Mouse (Mus musculus): ENCODE results near the gene Nphs1. TPM values are rescaled to one million over a fixed set of nuclear protein-coding genes. Genes with fewer than 3 reads are reported as not detected.

Nphs1 gene
- polyA plus RNA-seq, 1 experiment from 2014 or later = 0.37 TPM

DNA sequence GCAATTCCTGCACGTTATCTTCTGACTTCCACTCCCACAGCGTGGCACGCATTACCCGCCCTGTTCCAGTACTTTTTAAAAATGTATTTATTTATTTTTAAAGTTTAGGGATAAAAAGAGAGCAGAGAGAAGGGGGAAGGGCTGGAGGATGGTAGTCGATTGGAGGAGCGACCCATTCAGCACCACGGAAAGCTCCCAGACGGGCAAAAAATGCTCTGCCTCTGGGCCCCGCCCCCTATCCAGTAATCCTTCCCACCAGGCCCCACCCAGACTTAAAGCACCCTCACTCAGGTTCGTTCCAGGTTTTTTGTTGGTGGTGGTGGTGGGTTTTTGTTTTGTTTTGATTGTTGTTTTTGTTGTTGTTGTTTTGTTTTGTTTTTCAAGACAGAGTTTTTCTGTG, 23.9 kb upstream of the Nphs1 start:
- no peak for ATAC-seq (replicated peaks; ENCODE audit: insufficient number of reproducible peaks, low FRiP score, low TSS enrichment)
- H3K4me1 ChIP-seq (ENCODE audit: control insufficient read depth, insufficient read depth, low read length) = no peaks in the 10 kb centered on the region
- no peak overlapping the region for H3K9ac ChIP-seq (ENCODE audit: low read depth, low read length)
- peaks cover 20% of the 10 kb centered on the region for H3K27me3 ChIP-seq (ENCODE audit: control insufficient read depth, insufficient read depth, low read length)
- H3K4me3 ChIP-seq (ENCODE audit: low read depth, low read length) = no peak overlapping the region
- H3K36me3 ChIP-seq (ENCODE audit: control insufficient read depth, insufficient read depth, low read length) = no peaks in the 10 kb centered on the region
- H3K4me2 ChIP-seq = no peak overlapping the region
- WGBS (ENCODE audit: insufficient replicate concordance) = 2% methylated on average over 10 of the region's 10 CpGs
- no peak overlapping the region for H3K27ac ChIP-seq (ENCODE audit: low read depth, low read length)
- no peaks in the 10 kb centered on the region for H3K9me3 ChIP-seq (replicated peaks; ENCODE audit: control insufficient read depth, low read length)

DNA sequence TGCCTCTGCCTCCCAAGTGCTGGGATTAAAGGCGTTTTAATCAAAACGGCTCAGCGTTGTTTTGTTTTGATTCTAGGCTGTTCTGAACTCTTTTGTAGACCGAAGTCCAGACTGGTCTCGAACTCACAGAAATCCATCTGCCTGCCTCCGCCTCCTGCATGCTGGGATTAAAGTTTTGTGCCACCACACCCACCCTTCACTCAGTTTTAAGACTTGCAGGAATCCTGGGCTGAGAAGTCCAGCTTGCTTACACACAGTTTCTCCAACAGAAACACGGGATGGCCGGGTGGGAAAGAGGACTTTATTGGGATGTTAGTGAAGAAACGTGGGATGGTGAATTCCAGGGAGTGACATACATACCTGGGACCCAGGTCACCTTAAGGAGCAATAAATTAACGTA, 23.4 kb upstream of the Nphs1 start:
- ATAC-seq (replicated peaks; ENCODE audit: insufficient number of reproducible peaks, low FRiP score, low TSS enrichment) = no peak
- Histone ChIP-seq H3K9me3 (replicated peaks; ENCODE audit: control insufficient read depth, low read length) (no peaks in the 10 kb centered on the region), H3K27me3 (ENCODE audit: control insufficient read depth, insufficient read depth, low read length) (peaks cover 20% of the 10 kb centered on the region), H3K36me3 (ENCODE audit: control insufficient read depth, insufficient read depth, low read length) (no peaks in the 10 kb centered on the region), H3K4me1 (ENCODE audit: control insufficient read depth, insufficient read depth, low read length) (no peaks in the 10 kb centered on the region), H3K9ac (ENCODE audit: low read depth, low read length) (no peak overlapping the region), H3K27ac (ENCODE audit: low read depth, low read length) (no peak overlapping the region), H3K4me2 (no peak overlapping the region), H3K4me3 (ENCODE audit: low read depth, low read length) (no peak overlapping the region)
- WGBS (ENCODE audit: insufficient replicate concordance) = 60% methylated on average over 10 of the region's 10 CpGs

DNA sequence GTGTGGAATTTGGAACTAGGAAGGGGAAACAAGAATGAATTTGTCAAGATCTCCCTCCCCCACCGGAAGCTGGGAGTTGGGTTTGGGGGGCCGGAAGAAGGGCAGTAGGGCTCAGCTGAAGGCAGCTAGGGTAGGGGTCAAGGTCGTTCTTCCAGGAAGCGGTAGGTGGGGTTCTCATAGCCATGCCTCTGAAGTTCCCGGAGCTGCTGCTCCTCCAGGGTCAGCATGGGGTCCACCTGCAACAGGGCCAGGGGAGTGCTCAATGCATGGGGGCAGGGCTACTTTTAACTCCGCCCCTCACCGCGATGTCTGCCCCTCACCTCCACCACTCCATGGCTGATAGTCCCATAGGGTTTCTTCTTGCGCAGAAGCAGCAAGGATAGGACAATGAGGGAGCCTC, 23.0 kb upstream of the Nphs1 start:
- no peaks in the 10 kb centered on the region for H3K36me3 ChIP-seq (ENCODE audit: control insufficient read depth, insufficient read depth, low read length)
- 39% methylated on average over 9 of the region's 9 CpGs for WGBS (ENCODE audit: insufficient replicate concordance)
- no peak overlapping the region for H3K27ac ChIP-seq (ENCODE audit: low read depth, low read length)
- no peak overlapping the region for H3K9ac ChIP-seq (ENCODE audit: low read depth, low read length)
- H3K4me1 ChIP-seq (ENCODE audit: control insufficient read depth, insufficient read depth, low read length) = no peaks in the 10 kb centered on the region
- peaks cover 23% of the 10 kb centered on the region for H3K27me3 ChIP-seq (ENCODE audit: control insufficient read depth, insufficient read depth, low read length)
- no peak overlapping the region for H3K4me2 ChIP-seq
- H3K9me3 ChIP-seq (replicated peaks; ENCODE audit: control insufficient read depth, low read length) = no peaks in the 10 kb centered on the region
- no peak overlapping the region for H3K4me3 ChIP-seq (ENCODE audit: low read depth, low read length)
- no peak; the same call in 1 of the 2 replicates for ATAC-seq (replicated peaks; ENCODE audit: insufficient number of reproducible peaks, low FRiP score, low TSS enrichment)

DNA sequence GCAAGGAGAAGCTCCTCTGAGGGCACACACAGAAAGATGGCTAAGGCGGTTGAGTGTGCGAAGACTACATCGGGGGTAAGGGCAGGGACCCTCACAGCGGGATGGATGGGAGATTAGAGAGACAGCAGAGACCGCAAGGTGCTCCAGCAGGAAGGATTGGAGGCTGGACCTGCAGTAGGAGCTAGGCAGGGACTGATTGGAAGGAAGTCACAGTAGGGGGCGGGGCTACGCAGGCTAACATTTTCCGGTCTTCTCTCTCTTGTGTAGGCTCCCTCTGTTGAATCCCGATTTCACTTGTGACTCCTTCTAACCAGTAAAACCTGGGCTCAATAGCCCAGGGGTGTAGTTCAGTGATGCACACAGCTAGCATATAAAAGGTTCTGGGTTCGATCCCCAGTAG, 21.2 kb upstream of the Nphs1 start:
- Histone ChIP-seq H3K36me3 (ENCODE audit: control insufficient read depth, insufficient read depth, low read length) (no peaks in the 10 kb centered on the region), H3K27ac (ENCODE audit: low read depth, low read length) (no peak overlapping the region), H3K4me1 (ENCODE audit: control insufficient read depth, insufficient read depth, low read length) (no peaks in the 10 kb centered on the region), H3K4me2 (no peak overlapping the region), H3K27me3 (ENCODE audit: control insufficient read depth, insufficient read depth, low read length) (peaks cover 25% of the 10 kb centered on the region), H3K9me3 (replicated peaks; ENCODE audit: control insufficient read depth, low read length) (no peaks in the 10 kb centered on the region), H3K9ac (ENCODE audit: low read depth, low read length) (no peak overlapping the region), H3K4me3 (ENCODE audit: low read depth, low read length) (no peak overlapping the region)
- 17% methylated on average over 10 of the region's 10 CpGs for WGBS (ENCODE audit: insufficient replicate concordance)
- ATAC-seq (replicated peaks; ENCODE audit: insufficient number of reproducible peaks, low FRiP score, low TSS enrichment) = no peak; the same call in 1 of the 2 replicates

DNA sequence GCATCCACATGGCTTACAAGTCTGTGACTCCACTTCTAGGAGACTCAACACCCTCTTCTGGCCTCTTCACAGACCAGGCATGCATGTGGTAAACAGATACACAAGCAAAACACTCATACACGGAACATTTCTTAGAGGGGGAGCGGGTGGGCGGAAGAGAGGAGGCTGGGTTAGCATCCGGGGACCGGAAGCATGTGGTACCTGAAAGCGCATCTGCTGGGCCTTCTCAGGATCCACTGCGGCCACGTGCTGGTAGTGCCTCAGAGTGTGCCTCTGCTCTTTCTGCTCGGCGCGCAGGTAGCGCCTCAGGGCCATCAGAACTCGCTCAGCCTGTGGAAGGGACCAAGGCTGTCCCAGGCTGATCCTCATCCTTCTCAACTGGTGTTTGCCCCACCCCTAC, 18.4 kb upstream of the Nphs1 start:
- no peak for ATAC-seq (replicated peaks; ENCODE audit: insufficient number of reproducible peaks, low FRiP score, low TSS enrichment)
- H3K9me3 ChIP-seq (replicated peaks; ENCODE audit: control insufficient read depth, low read length) = no peaks in the 10 kb centered on the region
- no peak overlapping the region for H3K4me2 ChIP-seq
- H3K36me3 ChIP-seq (ENCODE audit: control insufficient read depth, insufficient read depth, low read length) = no peaks in the 10 kb centered on the region
- no peak overlapping the region for H3K9ac ChIP-seq (ENCODE audit: low read depth, low read length)
- peaks cover 6% of the 10 kb centered on the region for H3K4me1 ChIP-seq (ENCODE audit: control insufficient read depth, insufficient read depth, low read length)
- H3K4me3 ChIP-seq (ENCODE audit: low read depth, low read length) = no peak overlapping the region
- H3K27ac ChIP-seq (ENCODE audit: low read depth, low read length) = no peak overlapping the region
- 69% methylated on average over 13 of the region's 13 CpGs for WGBS (ENCODE audit: insufficient replicate concordance)
- H3K27me3 ChIP-seq (ENCODE audit: control insufficient read depth, insufficient read depth, low read length) = peaks cover 52% of the 10 kb centered on the region

- peaks cover 54% of the 10 kb centered on the region for H3K27me3 ChIP-seq (ENCODE audit: control insufficient read depth, insufficient read depth, low read length)
Measured at GRCm38 (mm10) chr7:30440697-30441096, 17.4 kb upstream of the Nphs1 start.

DNA sequence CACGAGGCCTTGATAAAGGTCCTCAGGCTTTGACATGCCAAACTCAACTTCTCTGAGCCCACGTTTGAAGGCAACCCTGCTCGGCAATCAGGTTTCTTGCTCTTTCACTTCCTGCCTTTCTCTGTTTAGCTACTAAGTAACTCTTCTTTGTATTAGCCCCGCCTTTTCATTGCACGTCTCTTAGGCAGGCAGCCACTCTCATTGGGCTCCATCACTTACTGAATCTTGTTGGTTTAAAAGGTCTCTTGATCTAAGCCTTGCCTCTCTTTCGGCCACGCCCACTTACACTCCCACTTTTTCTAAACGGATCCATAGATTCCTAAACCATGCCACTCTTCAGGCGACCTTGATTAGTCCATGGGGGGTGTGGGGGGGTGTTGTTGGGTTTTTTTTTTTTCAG, 14.4 kb upstream of the Nphs1 start:
- Histone ChIP-seq H3K4me3 (ENCODE audit: low read depth, low read length) (no peak overlapping the region), H3K9ac (ENCODE audit: low read depth, low read length) (no peak overlapping the region), H3K36me3 (ENCODE audit: control insufficient read depth, insufficient read depth, low read length) (no peaks in the 10 kb centered on the region), H3K4me2 (peak overlapping the region; percentile 84), H3K27me3 (ENCODE audit: control insufficient read depth, insufficient read depth, low read length) (peaks cover 54% of the 10 kb centered on the region), H3K9me3 (replicated peaks; ENCODE audit: control insufficient read depth, low read length) (no peaks in the 10 kb centered on the region), H3K4me1 (ENCODE audit: control insufficient read depth, insufficient read depth, low read length) (peaks cover 6% of the 10 kb centered on the region), H3K27ac (ENCODE audit: low read depth, low read length) (no peak overlapping the region)
- 19% methylated on average over 9 of the region's 9 CpGs for WGBS (ENCODE audit: insufficient replicate concordance)
- ATAC-seq (replicated peaks; ENCODE audit: insufficient number of reproducible peaks, low FRiP score, low TSS enrichment) = no peak

More at GRCm38 (mm10) chr7:30440697-30441096, 17.4 kb upstream of the Nphs1 start:
- Histone ChIP-seq H3K27ac (ENCODE audit: low read depth, low read length) (no peak overlapping the region), H3K4me3 (ENCODE audit: low read depth, low read length) (no peak overlapping the region), H3K9me3 (replicated peaks; ENCODE audit: control insufficient read depth, low read length) (no peaks in the 10 kb centered on the region), H3K9ac (ENCODE audit: low read depth, low read length) (no peak overlapping the region), H3K36me3 (ENCODE audit: control insufficient read depth, insufficient read depth, low read length) (no peaks in the 10 kb centered on the region), H3K4me2 (no peak overlapping the region), H3K4me1 (ENCODE audit: control insufficient read depth, insufficient read depth, low read length) (peaks cover 6% of the 10 kb centered on the region)
- ATAC-seq (replicated peaks; ENCODE audit: insufficient number of reproducible peaks, low FRiP score, low TSS enrichment) = no peak
- 27% methylated on average over 4 of the region's 5 CpGs for WGBS (ENCODE audit: insufficient replicate concordance)

GRCm38 (mm10) chr7:30444154-30444970, 13.8 kb upstream of the Nphs1 start:
- Histone ChIP-seq H3K27me3 (ENCODE audit: control insufficient read depth, insufficient read depth, low read length) (peaks cover 52% of the 10 kb centered on the region), H3K9me3 (replicated peaks; ENCODE audit: control insufficient read depth, low read length) (no peaks in the 10 kb centered on the region), H3K36me3 (ENCODE audit: control insufficient read depth, insufficient read depth, low read length) (no peaks in the 10 kb centered on the region), H3K4me2 (peak overlapping the region; percentile 84), H3K27ac (ENCODE audit: low read depth, low read length) (peak overlapping the region; percentile 10; the same call in 1 of the 2 replicates), H3K9ac (ENCODE audit: low read depth, low read length) (peak overlapping the region; percentile 70), H3K4me1 (ENCODE audit: control insufficient read depth, insufficient read depth, low read length) (peaks cover 6% of the 10 kb centered on the region), H3K4me3 (ENCODE audit: low read depth, low read length) (peak overlapping the region; percentile 63)
- under 1% methylated on average over 38 of the region's 38 CpGs for WGBS (ENCODE audit: insufficient replicate concordance)
- 0 out of 2 replicates have a peak, but pooled peaks have one; percentile 11 for ATAC-seq (replicated peaks; ENCODE audit: insufficient number of reproducible peaks, low FRiP score, low TSS enrichment)

All from heart, embryonic 11.5 days (tissue).